Comparison of ENCODE assay signal across 14 mouse cellular contexts in genomic region chr17:6174574-6174973, GRCm38 (mm10).
"Had no signal": no experiment of that assay in that cellular context is flagged by ENCODE, and none has a peak within 500 bp of the region (broad histone marks: within the 10 kb centered on the region; RNA-seq: fewer than 3 reads in every experiment).

No protein-coding gene starts in this region.

- H3K4me3 ChIP-seq: intestine, embryonic 15.5 days; left cerebral cortex, adult 2 months; limb, embryonic 10.5 days; liver, embryonic 15.5 days; megakaryocyte, embryonic 14.5 days; midbrain, embryonic 13.5 days; neural tube, embryonic 15.5 days; stomach, embryonic 15.5 days had no signal

- H3K27me3 ChIP-seq: intestine, embryonic 15.5 days; liver, embryonic 15.5 days; megakaryocyte, embryonic 14.5 days; midbrain, embryonic 13.5 days; neural tube, embryonic 15.5 days; stomach, embryonic 15.5 days had no signal

- DNase-seq: lung, adult 2 months; lung, postnatal 4 days; thymus, adult 2 months; thymus, postnatal 25 days had no signal

- H3K4me1 ChIP-seq: liver, embryonic 15.5 days had no signal

- H3K27ac ChIP-seq: intestine, embryonic 15.5 days; limb, embryonic 10.5 days; liver, embryonic 15.5 days; midbrain, embryonic 13.5 days; neural tube, embryonic 15.5 days; stomach, embryonic 15.5 days had no signal

- ATAC-seq: intestine, embryonic 15.5 days; lung, postnatal 0 days; midbrain, embryonic 13.5 days had no signal

- H3K9me3 ChIP-seq: intestine, embryonic 15.5 days; limb, embryonic 10.5 days; liver, embryonic 15.5 days; midbrain, embryonic 13.5 days; neural tube, embryonic 15.5 days; stomach, embryonic 15.5 days had no signal

- H3K9ac ChIP-seq: intestine, embryonic 15.5 days; liver, embryonic 15.5 days; midbrain, embryonic 13.5 days; neural tube, embryonic 15.5 days; stomach, embryonic 15.5 days had no signal

- H3K4me2 ChIP-seq: intestine, embryonic 15.5 days; liver, embryonic 11.5 days; liver, embryonic 15.5 days; midbrain, embryonic 13.5 days; neural tube, embryonic 15.5 days; stomach, embryonic 15.5 days had no signal

- H3K36me3 ChIP-seq: intestine, embryonic 15.5 days; liver, embryonic 15.5 days; stomach, embryonic 15.5 days had no signal
